Mouse (Mus musculus) forebrain, postnatal 0 days (tissue): ENCODE measurements at regions not wholly inside any gene's neighbourhood (a gene's known extent, or its start where the extent isn't known, plus 50 kb on each side); places are given as distances from the start of the nearest gene placed in this dataset.

ENCODE experiments used
- ATAC-seq: fragments of 200-750 bp; cut with Nextera tagmentation; 2 replicates; pipeline ENCODE4 v1.8.0; 2017; ENCODE audit warnings: mild to moderate bottlenecking, moderate library complexity
- DNase-seq: peaks from one replicate; pipeline ENCODE4 v3.0.0-alpha.2; 2015
- H3K27ac ChIP-seq: fragments of 300-500 bp; sonication (generic); 2 replicates; pipeline ENCODE4 v1.5.1; 2014; ENCODE audit warnings: low read depth, mild to moderate bottlenecking, antibody characterized with exemption, low read length, moderate library complexity, mixed read lengths
- H3K27me3 ChIP-seq: fragments of 300-500 bp; sonication (generic); 2 replicates; pipeline ENCODE4 v1.6.1; 2014; ENCODE audit warnings: mild to moderate bottlenecking, low read length, mixed read lengths; ENCODE audit not compliant: insufficient read depth
- H3K36me3 ChIP-seq: fragments of 300-500 bp; sonication (generic); 2 replicates; pipeline ENCODE4 v1.6.1; 2014; ENCODE audit warnings: mild to moderate bottlenecking, moderate library complexity; ENCODE audit not compliant: insufficient read depth
- H3K4me1 ChIP-seq: fragments of 300-500 bp; sonication (generic); 2 replicates; pipeline ENCODE4 v1.6.1; 2014; ENCODE audit warnings: antibody characterized with exemption; ENCODE audit not compliant: insufficient read depth
- H3K4me2 ChIP-seq: fragments of 300-500 bp; sonication (generic); 2 replicates; pipeline ENCODE4 v1.6.1; 2014; ENCODE audit warnings: low read depth, mild to moderate bottlenecking, moderate library complexity
- H3K4me3 ChIP-seq: fragments of 300-500 bp; sonication (generic); 2 replicates; pipeline ENCODE4 v1.5.1; 2014; ENCODE audit warnings: low read depth, low read length, mixed read lengths
- H3K9ac ChIP-seq: fragments of 300-500 bp; sonication (generic); 2 replicates; pipeline ENCODE4 v1.6.1; 2014; ENCODE audit warnings: mild to moderate bottlenecking
- H3K9me3 ChIP-seq: fragments of 300-500 bp; sonication (generic); 2 replicates; pipeline ENCODE4 v1.6.1; 2016; ENCODE audit warnings: low read length
- CTCF ChIP-seq: sonication (generic); IDR thresholded peaks from 2 replicates; pipeline ENCODE4 v1.5.1; 2016; ENCODE audit warnings: antibody characterized with exemption, control low read depth, low read depth
- WGBS: fragments of 180-500 bp; shearing (Covaris S2); extraction: QIAGEN DNeasy Blood & Tissue Kit; methylation state at CpG from one replicate; pipeline ENCODE4 v1.1.7; 2014; 5-methylcytosine and 5-hydroxymethylcytosine counted together

- no peak overlapping the region for H3K4me2 ChIP-seq
- H3K36me3 ChIP-seq: no peaks in the 10 kb centered on the region
- no peaks in the 10 kb centered on the region for H3K9me3 ChIP-seq
- TF ChIP-seq CTCF: no peak
- H3K27me3 ChIP-seq: no peaks in the 10 kb centered on the region
- ATAC-seq: no peak
- H3K9ac ChIP-seq: no peak overlapping the region
- H3K4me1 ChIP-seq: no peaks in the 10 kb centered on the region
- 62% methylated on average over 17 of the region's 17 CpGs for WGBS
- no peak overlapping the region for H3K4me3 ChIP-seq
- H3K27ac ChIP-seq: no peak overlapping the region
- DNase-seq: no peak
Observed at GRCm38 (mm10) chr19:56039091-56040004, 247.6 kb upstream of the Habp2 start.

GRCm38 (mm10) chr19:56041930-56042329 is 245.0 kb upstream of the Habp2 start:
- no peak for DNase-seq
- H3K27ac ChIP-seq: no peak overlapping the region
- no peak overlapping the region for H3K9ac ChIP-seq
- no peak for TF ChIP-seq CTCF
- WGBS: 93% methylated on average over 3 of the region's 3 CpGs
- H3K36me3 ChIP-seq: no peaks in the 10 kb centered on the region
- no peaks in the 10 kb centered on the region for H3K9me3 ChIP-seq
- no peak for ATAC-seq
- no peak overlapping the region for H3K4me2 ChIP-seq
- no peaks in the 10 kb centered on the region for H3K4me1 ChIP-seq
- no peaks in the 10 kb centered on the region for H3K27me3 ChIP-seq
- H3K4me3 ChIP-seq: no peak overlapping the region

GRCm38 (mm10) chr19:56046784-56047390 is 240.1 kb upstream of the Habp2 start:
- DNase-seq: no peak
- TF ChIP-seq CTCF: no peak
- Histone ChIP-seq H3K4me2 (no peak overlapping the region), H3K4me1 (no peaks in the 10 kb centered on the region), H3K27me3 (no peaks in the 10 kb centered on the region), H3K27ac (no peak overlapping the region), H3K9ac (no peak overlapping the region), H3K4me3 (no peak overlapping the region), H3K36me3 (no peaks in the 10 kb centered on the region), H3K9me3 (no peaks in the 10 kb centered on the region)
- ATAC-seq: peak; percentile 38; the same call in 1 of the 2 replicates
- 40% methylated on average over 16 of the region's 16 CpGs for WGBS

- H3K27ac ChIP-seq: no peak overlapping the region
- H3K4me2 ChIP-seq: no peak overlapping the region
- no peak overlapping the region for H3K4me3 ChIP-seq
- DNase-seq (no peak), ATAC-seq (no peak)
- TF ChIP-seq CTCF: no peak
- no peaks in the 10 kb centered on the region for H3K9me3 ChIP-seq
- no peaks in the 10 kb centered on the region for H3K36me3 ChIP-seq
- H3K9ac ChIP-seq: no peak overlapping the region
- H3K27me3 ChIP-seq: no peaks in the 10 kb centered on the region
- H3K4me1 ChIP-seq: no peaks in the 10 kb centered on the region
- WGBS: 95% methylated on average over 8 of the region's 8 CpGs
Observed at GRCm38 (mm10) chr19:56054186-56054585, 232.8 kb upstream of the Habp2 start.

GRCm38 (mm10) chr19:56056397-56056796 is 230.5 kb upstream of the Habp2 start:
- Histone ChIP-seq H3K27me3 (no peaks in the 10 kb centered on the region), H3K4me2 (no peak overlapping the region), H3K27ac (no peak overlapping the region), H3K9me3 (no peaks in the 10 kb centered on the region), H3K4me3 (no peak overlapping the region), H3K4me1 (no peaks in the 10 kb centered on the region), H3K36me3 (no peaks in the 10 kb centered on the region), H3K9ac (no peak overlapping the region)
- no peak for DNase-seq
- ATAC-seq: no peak
- WGBS: 83% methylated on average over 6 of the region's 6 CpGs
- no peak for TF ChIP-seq CTCF

GRCm38 (mm10) chr19:56061882-56062540 is 224.9 kb upstream of the Habp2 start:
- no peak for TF ChIP-seq CTCF

More at GRCm38 (mm10) chr19:56061882-56062540, 224.9 kb upstream of the Habp2 start:
- 14% methylated on average over 10 of the region's 10 CpGs for WGBS
- Histone ChIP-seq H3K4me1 (no peaks in the 10 kb centered on the region), H3K27me3 (no peaks in the 10 kb centered on the region; the same call in none of the 2 replicates), H3K9ac (no peak overlapping the region), H3K4me2 (no peak overlapping the region), H3K36me3 (no peaks in the 10 kb centered on the region), H3K4me3 (no peak overlapping the region), H3K9me3 (no peaks in the 10 kb centered on the region), H3K27ac (peak overlapping the region; percentile 70)
- ATAC-seq (peak; percentile 92), DNase-seq (peak; percentile 47)
